Mouse (Mus musculus) thymus, adult 2 months (tissue): Measurements from ENCODE around the gene Calr4.

Experiments used
- CTCF ChIP-seq: fragments of 200-500 bp; IDR thresholded peaks from 2 replicates; pipeline ENCODE4 v1.5.1; 2012; ENCODE audit warnings: mild to moderate bottlenecking, control low read depth, low read length, moderate library complexity, borderline replicate concordance; ENCODE audit not compliant: control insufficient read depth, poor library complexity, insufficient read depth; ENCODE audit errors: extremely low read depth
- POLR2A ChIP-seq: fragments of 200-500 bp; IDR thresholded peaks from 2 replicates; pipeline ENCODE4 v1.6.1; 2012; ENCODE audit warnings: mild to moderate bottlenecking, low read length, control low read depth, moderate library complexity; ENCODE audit not compliant: control insufficient read depth, poor library complexity, insufficient read depth; ENCODE audit errors: extremely low read depth

DNA sequence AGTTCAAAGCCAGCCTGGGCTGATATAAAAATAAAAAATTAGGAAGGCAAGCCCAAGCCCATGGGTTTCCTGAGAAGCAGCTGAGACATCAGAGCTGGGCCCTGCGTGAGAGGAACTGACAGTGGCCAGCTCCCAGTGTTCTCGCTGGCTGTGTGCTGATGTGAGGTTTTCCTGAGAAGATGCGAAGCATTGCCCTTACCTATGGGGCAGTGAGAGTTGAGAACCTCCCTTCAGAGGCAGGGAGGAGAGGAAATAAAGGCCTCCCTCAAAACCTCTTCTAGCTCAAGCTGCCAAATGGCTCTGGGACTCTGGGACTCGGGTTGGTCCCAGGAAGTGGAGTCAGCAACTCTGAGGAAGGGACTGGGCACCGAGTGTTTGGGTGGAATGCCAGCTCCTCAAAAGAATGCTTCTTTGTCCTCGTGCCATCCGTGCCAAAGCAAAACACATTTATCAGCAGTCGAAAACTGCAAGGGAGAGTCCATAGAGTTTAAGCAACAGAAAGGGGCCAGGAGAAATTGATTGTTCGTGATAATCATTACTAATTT, 593 bp downstream of the Calr4 start:
- TF ChIP-seq POLR2A = no peak
- TF ChIP-seq CTCF = no peak
